Mouse (Mus musculus) myocyte (in vitro differentiated cells): ENCODE results near the gene Aff4.

ENCODE experiments used
- MAX ChIP-seq: IDR thresholded peaks from one replicate; pipeline ENCODE4 v1.6.1; 2011; ENCODE audit warnings: low read depth, mild to moderate bottlenecking, control low read depth
- MYOD1 ChIP-seq, 3 experiments: IDR thresholded peaks; one replicate each; pipeline ENCODE4 v1.6.1; 2011; ENCODE audit warnings: control low read depth in 2 of 3, low read depth in 2 of 3, mild to moderate bottlenecking in 2 of 3, moderate library complexity in 1 of 3; ENCODE audit not compliant: insufficient read length in 2 of 3, control insufficient read depth in 1 of 3
- POLR2A ChIP-seq: IDR thresholded peaks from one replicate; pipeline ENCODE4 v1.6.1; 2011; ENCODE audit warnings: low read depth, mild to moderate bottlenecking, control low read depth, moderate library complexity; ENCODE audit not compliant: insufficient read length
- TCF12 ChIP-seq: IDR thresholded peaks from one replicate; pipeline ENCODE4 v1.6.1; 2011; ENCODE audit warnings: mild to moderate bottlenecking, control low read depth; ENCODE audit not compliant: poor library complexity, insufficient read depth, severe bottlenecking
- USF1 ChIP-seq: IDR thresholded peaks from one replicate; pipeline ENCODE4 v1.6.1; 2011; ENCODE audit warnings: low read depth, mild to moderate bottlenecking, control low read depth, moderate library complexity

- TF ChIP-seq POLR2A (no peak), TCF12 (no peak), MYOD1 (IDR thresholded peaks at IDR 0.05; ENCODE audit: control insufficient read depth in 1 of 3, insufficient read length in 2 of 3, low read depth in 2 of 3) (peak; percentile 20 to 75 (median 66)), MAX (no peak), USF1 (peak; percentile 10)
Measured at GRCm38 (mm10) chr11:53308251-53308864, 42.3 kb upstream of the Aff4 start.
